Mouse (Mus musculus) erythroblast, embryonic 14.5 days (primary cell): Measurements from ENCODE around the gene Kremen1. TPM values are rescaled to one million over a fixed set of nuclear protein-coding genes. Genes with fewer than 3 reads are reported as not detected.

ENCODE experiments used
- H3K27me3 ChIP-seq: 2 replicates; pipeline ENCODE4 v1.6.1; 2012; ENCODE audit warnings: inconsistent platforms; ENCODE audit not compliant: control insufficient read depth
- H3K36me3 ChIP-seq: 2 replicates; pipeline ENCODE4 v1.6.1; 2012; ENCODE audit warnings: mild to moderate bottlenecking, inconsistent platforms; ENCODE audit not compliant: control insufficient read depth
- H3K4me1 ChIP-seq: 2 replicates; pipeline ENCODE4 v1.6.1; 2012; ENCODE audit warnings: inconsistent platforms; ENCODE audit not compliant: control insufficient read depth
- H3K4me3 ChIP-seq: replicated peaks from 2 replicates; pipeline ENCODE3; 2012; ENCODE audit warnings: moderate library complexity, mild to moderate bottlenecking, inconsistent platforms
- H3K9me3 ChIP-seq: 2 replicates; pipeline ENCODE4 v1.6.1; 2012; ENCODE audit warnings: low read length, inconsistent platforms, mixed read lengths; ENCODE audit not compliant: control insufficient read depth
- GATA1 ChIP-seq: IDR thresholded peaks from 2 replicates; pipeline ENCODE4 v1.6.1; 2012; ENCODE audit warnings: low read length, inconsistent platforms, mixed read lengths
- TAL1 ChIP-seq: IDR thresholded peaks from 3 replicates; pipeline ENCODE4 v1.6.1; 2012; ENCODE audit warnings: low read length, inconsistent platforms, mixed read lengths
- polyA plus RNA-seq: library from polyadenylated mRNA; stranded (reverse); fragments of >175 nt; gene quantifications from 2 replicates; pipeline ENCODE4 v1.2.3, GENCODE M21; 2012

Gene Kremen1
- polyA plus RNA-seq, 1 experiment = 0.07 TPM

DNA sequence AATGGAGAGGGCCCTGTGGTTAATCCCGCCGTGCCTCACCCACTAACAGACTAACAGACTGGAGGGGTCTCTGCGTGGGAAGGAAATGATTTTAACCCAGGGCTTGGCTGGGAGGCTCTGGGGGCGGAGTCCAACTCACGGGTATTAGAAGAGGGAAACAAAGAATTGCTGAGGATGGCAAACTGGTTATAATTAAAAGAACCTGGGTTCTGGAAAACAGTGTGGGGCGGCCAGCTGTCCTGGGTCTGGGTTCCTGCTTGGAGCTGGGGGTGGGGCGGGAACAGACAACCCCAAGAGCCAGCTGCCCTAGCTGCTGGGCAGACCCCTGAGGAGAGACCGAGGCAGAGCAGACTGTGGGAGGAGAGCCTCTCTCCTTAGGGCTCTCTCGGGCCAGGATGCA lies 77.1 kb downstream of the Kremen1 start:
- H3K9me3 ChIP-seq = no peaks in the 10 kb centered on the region
- no peaks in the 10 kb centered on the region for H3K36me3 ChIP-seq
- no peak overlapping the region for H3K4me3 ChIP-seq
- H3K27me3 ChIP-seq = no peaks in the 10 kb centered on the region
- TF ChIP-seq TAL1 = no peak
- TF ChIP-seq GATA1 = no peak
- H3K4me1 ChIP-seq = no peaks in the 10 kb centered on the region

DNA sequence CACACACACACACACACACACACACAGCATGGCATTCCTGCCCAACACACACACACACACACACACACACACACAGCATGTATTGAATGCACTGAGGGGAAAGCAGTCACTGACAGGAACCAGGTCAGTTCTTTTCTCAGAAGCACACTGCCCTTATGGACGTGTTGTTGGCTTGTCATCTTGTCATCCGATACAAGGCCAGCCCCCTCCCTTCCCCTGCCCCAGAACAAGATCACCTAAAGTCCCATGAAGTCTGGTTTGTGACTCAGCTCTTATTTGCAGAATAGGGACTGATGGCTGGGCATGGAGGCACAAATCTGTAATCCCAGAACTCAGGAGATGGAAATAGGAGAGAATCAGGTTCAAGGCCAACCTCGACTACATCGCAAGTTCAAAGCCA lies 78.5 kb downstream of the Kremen1 start:
- Histone ChIP-seq H3K4me3 (no peak overlapping the region), H3K27me3 (no peaks in the 10 kb centered on the region), H3K9me3 (no peaks in the 10 kb centered on the region), H3K36me3 (no peaks in the 10 kb centered on the region), H3K4me1 (no peaks in the 10 kb centered on the region)
- no peak for TF ChIP-seq TAL1
- no peak for TF ChIP-seq GATA1

DNA sequence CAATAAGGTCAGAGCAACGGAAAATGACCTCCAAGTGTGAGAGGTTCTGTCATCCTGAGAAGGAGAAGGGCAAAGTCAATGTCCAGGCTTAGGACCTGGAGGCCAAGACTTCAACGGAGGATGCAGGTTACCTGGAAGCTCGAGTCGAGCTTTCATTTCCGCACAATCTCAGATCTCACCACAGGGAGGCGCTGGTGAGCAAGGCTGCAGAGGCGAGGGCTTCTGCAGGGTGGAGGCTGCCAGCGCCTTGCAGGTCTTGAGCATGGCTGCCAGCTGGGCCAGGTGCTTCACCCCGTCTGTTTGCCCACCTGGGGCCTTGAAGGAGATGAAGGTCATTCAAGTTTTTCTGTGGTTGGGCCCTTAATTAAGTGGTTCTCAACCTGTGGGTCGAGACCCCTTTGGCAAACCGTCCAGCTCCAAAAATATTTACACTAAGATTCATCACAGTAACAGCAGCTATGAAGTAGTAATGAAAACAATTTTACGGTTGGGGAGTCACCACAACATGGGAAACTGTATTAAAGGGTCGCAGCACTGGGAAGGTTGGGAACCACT lies 79.4 kb downstream of the Kremen1 start:
- H3K27me3 ChIP-seq = no peaks in the 10 kb centered on the region
- no peaks in the 10 kb centered on the region for H3K36me3 ChIP-seq
- no peaks in the 10 kb centered on the region for H3K9me3 ChIP-seq
- TF ChIP-seq TAL1 (no peak), GATA1 (no peak)
- no peak overlapping the region for H3K4me3 ChIP-seq
- no peaks in the 10 kb centered on the region for H3K4me1 ChIP-seq

DNA sequence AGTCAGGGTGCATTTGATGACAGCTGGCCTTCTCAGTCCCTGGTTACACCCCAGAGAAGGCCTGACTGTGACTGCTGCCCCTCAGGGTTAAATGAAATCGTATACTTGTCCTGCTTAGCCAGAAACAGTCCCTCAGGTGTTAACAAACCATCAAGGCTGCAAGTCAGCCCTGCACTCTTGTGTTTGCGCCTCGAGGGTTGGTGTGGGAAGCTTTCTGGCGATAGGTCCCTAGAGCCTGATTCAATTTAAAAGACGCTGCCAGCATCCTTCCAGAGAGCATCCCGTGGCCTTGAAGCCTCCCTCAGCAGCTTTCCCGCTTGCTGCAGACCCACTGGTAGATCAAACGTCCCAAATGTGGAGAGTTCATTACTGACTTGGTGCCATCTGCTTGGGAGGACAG lies 82.0 kb downstream of the Kremen1 start:
- H3K4me1 ChIP-seq = no peaks in the 10 kb centered on the region
- no peak overlapping the region for H3K4me3 ChIP-seq
- H3K27me3 ChIP-seq = no peaks in the 10 kb centered on the region
- no peak for TF ChIP-seq TAL1
- no peak for TF ChIP-seq GATA1
- H3K9me3 ChIP-seq = no peaks in the 10 kb centered on the region
- H3K36me3 ChIP-seq = no peaks in the 10 kb centered on the region

DNA sequence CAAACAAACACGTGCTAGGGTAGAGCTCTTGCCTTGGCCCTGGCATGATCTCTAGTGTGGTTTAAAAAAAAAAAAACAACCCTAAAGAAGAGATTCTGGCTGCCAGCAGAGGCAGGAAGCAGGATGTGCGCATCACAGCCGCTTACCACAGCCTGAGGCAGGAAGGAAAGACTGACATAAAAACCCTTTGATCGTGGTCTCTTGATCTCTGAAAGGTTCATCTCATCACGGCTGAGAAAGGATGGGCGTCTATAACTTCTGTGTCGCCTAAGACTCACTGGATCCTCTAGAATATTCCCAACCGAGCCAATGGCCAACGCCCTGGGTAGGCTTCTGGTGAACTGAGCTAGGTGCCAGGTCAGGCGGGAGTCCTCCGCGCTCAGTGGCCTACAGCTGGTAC lies 84.2 kb downstream of the Kremen1 start:
- H3K27me3 ChIP-seq = no peaks in the 10 kb centered on the region
- no peaks in the 10 kb centered on the region for H3K4me1 ChIP-seq
- H3K9me3 ChIP-seq = no peaks in the 10 kb centered on the region
- no peaks in the 10 kb centered on the region for H3K36me3 ChIP-seq
- TF ChIP-seq GATA1 (no peak), TAL1 (no peak)
- no peak overlapping the region for H3K4me3 ChIP-seq

DNA sequence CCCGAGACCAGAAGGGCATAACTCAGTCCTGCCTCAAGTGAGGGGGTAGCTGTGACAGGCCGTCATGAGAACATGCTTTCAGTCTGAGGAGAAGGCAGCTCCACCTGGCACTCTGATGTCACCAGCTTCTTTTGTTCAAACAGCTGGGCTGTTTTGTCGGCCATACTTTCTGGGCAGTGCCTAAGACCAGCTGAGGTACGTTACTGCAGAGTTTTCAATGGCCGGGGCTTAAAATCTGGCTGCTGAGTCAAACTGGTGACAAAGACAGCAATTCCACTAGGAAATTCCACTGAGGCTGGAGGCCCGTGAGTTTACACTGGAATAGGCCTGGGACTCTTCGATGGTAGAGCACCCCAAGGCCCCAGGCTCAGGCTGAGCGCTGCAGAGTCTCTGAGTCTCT lies 84.7 kb downstream of the Kremen1 start:
- no peak for TF ChIP-seq GATA1
- TF ChIP-seq TAL1 = no peak
- H3K4me3 ChIP-seq = no peak overlapping the region
- no peaks in the 10 kb centered on the region for H3K27me3 ChIP-seq

DNA sequence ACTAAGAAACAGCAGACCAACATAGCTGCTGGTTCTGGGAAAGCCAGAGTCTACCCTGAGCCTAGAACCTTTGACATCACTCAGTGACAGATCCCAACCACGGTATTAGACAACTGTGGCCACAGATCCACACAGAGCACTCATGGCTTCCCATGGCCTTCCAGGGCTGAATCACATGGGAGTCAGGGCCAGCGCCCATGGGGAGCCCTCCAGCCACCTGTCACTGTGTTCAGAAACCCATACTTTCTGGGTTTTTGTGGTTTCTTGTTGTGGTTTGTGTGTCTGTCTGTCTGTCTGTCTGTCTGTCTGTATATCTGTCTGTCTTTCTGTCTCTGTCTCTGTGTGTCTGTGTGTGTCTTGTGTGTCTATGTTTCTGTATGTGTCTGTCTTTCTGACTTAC lies 85.5 kb downstream of the Kremen1 start:
- H3K4me1 ChIP-seq = no peaks in the 10 kb centered on the region
- no peak overlapping the region for H3K4me3 ChIP-seq
- H3K36me3 ChIP-seq = no peaks in the 10 kb centered on the region
- no peaks in the 10 kb centered on the region for H3K27me3 ChIP-seq
- H3K9me3 ChIP-seq = no peaks in the 10 kb centered on the region
- TF ChIP-seq GATA1 (no peak), TAL1 (no peak)

More for the DNA sequence above, 84.7 kb downstream of the Kremen1 start:
- H3K36me3 ChIP-seq = no peaks in the 10 kb centered on the region
- no peaks in the 10 kb centered on the region for H3K9me3 ChIP-seq
- no peaks in the 10 kb centered on the region for H3K4me1 ChIP-seq

DNA sequence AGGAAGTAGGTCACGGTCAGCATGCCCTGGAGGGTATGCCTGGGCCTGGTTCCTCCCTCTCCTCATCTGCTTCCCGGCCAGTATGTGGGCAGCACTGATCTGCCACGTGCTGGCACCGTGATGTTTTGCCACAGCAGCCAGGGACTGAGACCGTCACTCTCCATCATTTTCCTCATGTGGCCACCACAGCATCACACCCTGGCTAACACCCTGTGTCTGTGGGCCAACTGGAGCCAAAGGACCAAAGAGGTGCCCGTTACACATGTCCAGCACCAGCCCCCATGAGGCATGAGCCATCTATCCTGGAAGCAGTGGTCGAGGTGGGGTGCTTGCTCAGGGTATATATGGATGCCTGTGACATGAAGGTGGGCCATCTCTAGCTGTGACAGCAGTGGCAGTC lies 86.2 kb downstream of the Kremen1 start:
- Histone ChIP-seq H3K27me3 (no peaks in the 10 kb centered on the region), H3K4me1 (no peaks in the 10 kb centered on the region; the same call in 1 of the 2 replicates)

DNA sequence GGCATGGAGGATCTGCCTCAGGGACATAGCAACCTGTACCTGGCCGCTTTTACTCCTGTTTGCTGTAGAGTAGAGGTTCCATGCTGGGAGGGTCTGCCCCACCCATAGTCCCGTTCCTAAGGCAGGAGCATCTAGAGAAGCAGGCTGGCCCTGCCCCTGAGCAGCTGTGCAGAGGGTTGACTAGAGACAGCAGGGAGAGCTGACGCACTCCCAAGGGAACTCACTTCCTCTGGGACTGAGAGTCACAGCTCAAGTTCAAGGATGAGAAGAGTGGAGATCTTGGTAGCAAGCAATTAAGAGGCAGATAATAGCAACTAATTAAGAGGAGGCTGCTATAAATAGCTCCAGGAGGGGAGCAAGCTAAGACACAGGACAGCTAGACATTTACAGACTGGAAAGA lies 88.5 kb downstream of the Kremen1 start:
- Histone ChIP-seq H3K36me3 (no peaks in the 10 kb centered on the region), H3K27me3 (no peaks in the 10 kb centered on the region; the same call in 1 of the 2 replicates), H3K4me3 (no peak overlapping the region), H3K4me1 (no peaks in the 10 kb centered on the region; the same call in 1 of the 2 replicates), H3K9me3 (peaks cover 20% of the 10 kb centered on the region)
- TF ChIP-seq GATA1 = no peak
- TF ChIP-seq TAL1 = no peak

More for the DNA sequence above, 86.2 kb downstream of the Kremen1 start:
- peaks cover 2% of the 10 kb centered on the region; the same call in 1 of the 2 replicates for H3K9me3 ChIP-seq
- no peak overlapping the region for H3K4me3 ChIP-seq
- no peak for TF ChIP-seq GATA1
- TF ChIP-seq TAL1 = no peak
- H3K36me3 ChIP-seq = no peaks in the 10 kb centered on the region

DNA sequence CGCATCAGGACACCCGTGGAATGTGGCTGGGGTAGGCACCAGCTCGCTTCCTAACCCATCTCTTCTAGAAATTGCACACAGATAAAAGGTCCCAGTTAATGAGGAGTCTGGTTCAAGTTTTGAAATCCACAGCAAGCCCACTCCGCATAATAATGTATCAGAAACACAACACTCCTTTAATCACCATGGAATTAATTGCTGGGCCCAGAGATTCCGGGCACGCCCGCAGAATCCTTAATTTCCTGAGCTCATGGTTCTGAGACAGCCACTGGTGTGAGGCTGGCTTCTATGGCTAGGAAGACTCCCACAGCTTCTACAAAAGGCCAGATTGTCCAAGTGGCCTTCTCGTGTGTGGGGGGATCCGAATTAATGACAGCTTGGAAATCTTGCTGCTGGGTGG lies 94.0 kb downstream of the Kremen1 start:
- Histone ChIP-seq H3K27me3 (no peaks in the 10 kb centered on the region; the same call in 1 of the 2 replicates), H3K4me1 (no peaks in the 10 kb centered on the region; the same call in 1 of the 2 replicates), H3K4me3 (no peak overlapping the region), H3K36me3 (no peaks in the 10 kb centered on the region), H3K9me3 (peaks cover 20% of the 10 kb centered on the region)
- no peak for TF ChIP-seq GATA1
- no peak for TF ChIP-seq TAL1
